Mouse (Mus musculus) retina, embryonic 14.5 days (tissue): ENCODE measurements around the gene Umad1.
A peak's percentile ranks its signal among the peaks of the same experiment; 100 is the strongest.

Experiments used
- DNase-seq: peaks from one replicate; pipeline ENCODE4 v3.0.0-alpha.2; 2015; ENCODE audit warnings: low spot score

Gene Umad1

GRCm38 (mm10) chr6:8368198-8368864 is 109.2 kb downstream of the Umad1 start:
- no peak for DNase-seq

GRCm38 (mm10) chr6:8370624-8371023 is 111.5 kb downstream of the Umad1 start:
- no peak for DNase-seq

GRCm38 (mm10) chr6:8373051-8373450 is 114.0 kb downstream of the Umad1 start:
- DNase-seq: no peak

- DNase-seq: peak; percentile 53
Observed at GRCm38 (mm10) chr6:8373851-8374250, 114.8 kb downstream of the Umad1 start.

GRCm38 (mm10) chr6:8374290-8374689 is 115.2 kb downstream of the Umad1 start:
- DNase-seq: no peak

- no peak for DNase-seq
Observed at GRCm38 (mm10) chr6:8374712-8375111, 115.6 kb downstream of the Umad1 start.

GRCm38 (mm10) chr6:8376351-8376750 is 117.3 kb downstream of the Umad1 start:
- DNase-seq: no peak

- DNase-seq: no peak
Observed at GRCm38 (mm10) chr6:8377667-8378066, 118.6 kb downstream of the Umad1 start.

GRCm38 (mm10) chr6:8389307-8389706 is 130.2 kb downstream of the Umad1 start:
- DNase-seq: no peak

GRCm38 (mm10) chr6:8390296-8390695 is 131.2 kb downstream of the Umad1 start:
- DNase-seq: no peak

GRCm38 (mm10) chr6:8390935-8391334 is 131.8 kb downstream of the Umad1 start:
- DNase-seq: no peak

GRCm38 (mm10) chr6:8393029-8393428 is 133.9 kb downstream of the Umad1 start:
- DNase-seq: no peak

GRCm38 (mm10) chr6:8394044-8394443 is 135.0 kb downstream of the Umad1 start:
- no peak for DNase-seq

- DNase-seq: no peak
Observed at GRCm38 (mm10) chr6:8395061-8395460, 136.0 kb downstream of the Umad1 start.

GRCm38 (mm10) chr6:8397252-8397651 is 138.2 kb downstream of the Umad1 start:
- DNase-seq: no peak

GRCm38 (mm10) chr6:8399710-8400109 is 140.6 kb downstream of the Umad1 start:
- DNase-seq: no peak

GRCm38 (mm10) chr6:8403127-8403526 is 144.0 kb downstream of the Umad1 start:
- DNase-seq: no peak

- no peak for DNase-seq
Observed at GRCm38 (mm10) chr6:8405844-8406243, 146.8 kb downstream of the Umad1 start.

GRCm38 (mm10) chr6:8408332-8408731 is 149.2 kb downstream of the Umad1 start:
- DNase-seq: no peak

GRCm38 (mm10) chr6:8409865-8410264 is 150.8 kb downstream of the Umad1 start:
- DNase-seq: no peak

GRCm38 (mm10) chr6:8412845-8413598 is 153.9 kb downstream of the Umad1 start:
- peak; percentile 30 for DNase-seq

- DNase-seq: no peak
Observed at GRCm38 (mm10) chr6:8414020-8414419, 154.9 kb downstream of the Umad1 start.

GRCm38 (mm10) chr6:8415823-8416222 is 156.7 kb downstream of the Umad1 start:
- no peak for DNase-seq
